Mouse (Mus musculus) embryonic facial prominence, embryonic 13.5 days (tissue): Measurements from ENCODE around the gene Ctbp1. TPM values are rescaled to one million over a fixed set of nuclear protein-coding genes. Genes with fewer than 3 reads are reported as not detected.

Experiments used
- ATAC-seq: fragments of 200-750 bp; cut with Nextera tagmentation; 2 replicates; pipeline ENCODE4 v1.8.0; 2017; ENCODE audit warnings: low read depth; ENCODE audit not compliant: insufficient number of reproducible peaks, insufficient read depth, low FRiP score, low TSS enrichment
- H3K27ac ChIP-seq: fragments of 300-500 bp; sonication (generic); 2 replicates; pipeline ENCODE4 v1.5.1; 2015; ENCODE audit warnings: moderate library complexity, mild to moderate bottlenecking, inconsistent platforms
- H3K27me3 ChIP-seq: fragments of 300-500 bp; sonication (generic); 2 replicates; pipeline ENCODE4 v1.6.1; 2015; ENCODE audit warnings: mild to moderate bottlenecking, inconsistent platforms
- H3K36me3 ChIP-seq: fragments of 300-500 bp; sonication (generic); 2 replicates; pipeline ENCODE4 v1.6.1; 2015; ENCODE audit warnings: mild to moderate bottlenecking, inconsistent platforms
- H3K4me1 ChIP-seq: fragments of 300-500 bp; sonication (generic); 2 replicates; pipeline ENCODE4 v1.6.1; 2015; ENCODE audit warnings: inconsistent platforms
- H3K4me2 ChIP-seq: fragments of 300-500 bp; sonication (generic); 2 replicates; pipeline ENCODE4 v1.6.1; 2015; ENCODE audit warnings: moderate library complexity, mild to moderate bottlenecking, inconsistent platforms
- H3K4me3 ChIP-seq: fragments of 300-500 bp; sonication (generic); 2 replicates; pipeline ENCODE4 v1.5.1; 2015; ENCODE audit warnings: mild to moderate bottlenecking, inconsistent platforms
- H3K9ac ChIP-seq: fragments of 300-500 bp; sonication (generic); 2 replicates; pipeline ENCODE4 v1.6.1; 2015; ENCODE audit warnings: mild to moderate bottlenecking, inconsistent platforms
- H3K9me3 ChIP-seq: fragments of 300-500 bp; sonication (generic); 2 replicates; pipeline ENCODE4 v1.6.1; 2016; ENCODE audit warnings: inconsistent platforms
- WGBS: fragments of 180-500 bp; shearing (Covaris S2); methylation state at CpG from one replicate; pipeline ENCODE4 v1.1.7; 2015; ENCODE audit warnings: mixed read lengths; 5-methylcytosine and 5-hydroxymethylcytosine counted together
- polyA plus RNA-seq: library from polyadenylated mRNA; unstranded; fragments of >200 nt; fragmentation: Nextera tagmentation; extraction: Ambion mirVana; gene quantifications from 2 replicates; pipeline ENCODE4 v1.2.1, GENCODE M21; 2015

Gene Ctbp1
- polyA plus RNA-seq, 1 experiment from 2014 or later: 326 TPM

DNA sequence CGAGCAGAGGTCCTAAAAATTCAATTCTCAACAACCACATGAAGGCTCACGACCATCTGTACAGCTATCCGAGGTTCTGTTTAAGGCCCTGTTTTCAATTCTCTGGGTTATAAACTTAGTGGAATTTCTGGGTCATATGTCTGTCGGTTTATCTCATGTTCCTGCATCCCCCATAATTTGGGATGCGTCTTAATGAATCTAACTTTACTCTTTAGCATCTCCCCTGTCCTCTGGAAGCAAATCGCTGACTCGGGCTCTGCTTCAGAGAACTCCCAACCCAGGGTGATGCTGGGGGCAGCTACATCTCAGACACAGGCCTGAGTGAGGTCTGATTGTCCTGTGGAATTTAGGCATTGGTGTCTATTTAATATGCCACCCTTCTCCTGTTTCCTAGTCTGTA, 70.5 kb downstream of the Ctbp1 start:
- Histone ChIP-seq H3K4me3 (no peak overlapping the region), H3K4me2 (peak overlapping the region; percentile 54), H3K9ac (no peak overlapping the region), H3K36me3 (no peaks in the 10 kb centered on the region), H3K9me3 (no peaks in the 10 kb centered on the region), H3K4me1 (no peaks in the 10 kb centered on the region), H3K27ac (no peak overlapping the region), H3K27me3 (0 out of 2 replicates have a peak, but pooled peaks cover 7% of the 10 kb centered on the region)
- no peak for ATAC-seq
- 62% methylated on average over 7 of the region's 7 CpGs for WGBS

DNA sequence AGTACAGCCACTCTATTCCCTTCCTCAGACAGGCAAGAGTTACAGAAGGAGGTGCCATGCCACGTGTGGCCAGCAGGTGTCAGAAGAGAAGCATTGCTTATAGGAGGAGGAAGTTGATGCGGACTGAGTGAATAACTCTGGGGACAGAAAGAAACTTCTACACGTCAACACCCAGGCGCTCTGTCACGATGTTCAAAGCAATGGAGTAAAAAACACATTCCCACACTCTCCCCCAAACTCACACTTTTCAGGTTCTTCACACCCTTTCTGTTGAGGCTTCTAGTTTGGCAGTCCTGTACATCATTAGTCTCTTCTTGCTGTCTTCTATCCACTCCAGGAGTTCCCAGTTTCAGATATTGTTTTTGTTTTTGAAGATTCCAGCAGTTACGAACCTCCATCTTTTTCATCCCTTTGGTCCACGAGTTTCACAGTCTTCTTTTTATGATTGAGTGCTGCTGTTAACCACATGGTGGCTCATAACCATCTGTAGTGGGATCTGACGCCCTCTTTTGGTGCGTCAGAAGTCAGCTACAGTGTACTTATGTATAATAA, 71.0 kb downstream of the Ctbp1 start:
- H3K9me3 ChIP-seq: no peaks in the 10 kb centered on the region
- WGBS: 11% methylated on average over 9 of the region's 9 CpGs
- peak overlapping the region; percentile 24 for H3K4me3 ChIP-seq

DNA sequence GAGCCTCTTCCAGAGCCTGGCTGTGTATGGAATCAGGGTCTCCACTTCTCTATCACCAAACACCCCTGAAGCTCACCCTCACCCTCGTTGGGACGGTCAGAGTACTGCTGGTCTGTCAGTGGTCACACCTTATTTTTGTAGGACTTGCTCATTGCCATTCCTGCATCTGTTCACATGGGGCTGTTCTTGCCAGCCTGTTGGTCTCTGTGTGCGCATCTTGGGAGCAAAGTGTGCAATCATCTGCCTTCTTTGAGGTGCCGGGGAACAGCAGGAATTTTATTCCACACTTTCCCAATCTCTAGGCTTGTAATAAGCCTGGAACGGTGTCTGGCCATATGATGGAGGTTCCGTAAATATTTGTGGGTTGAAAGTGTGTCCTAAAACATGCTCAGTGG, 71.6 kb downstream of the Ctbp1 start:
- ATAC-seq: no peak
- H3K27me3 ChIP-seq: 0 out of 2 replicates have a peak, but pooled peaks cover 7% of the 10 kb centered on the region
- no peak overlapping the region for H3K9ac ChIP-seq
- no peak overlapping the region for H3K4me3 ChIP-seq
- no peaks in the 10 kb centered on the region for H3K9me3 ChIP-seq
- WGBS: 80% methylated on average over 6 of the region's 6 CpGs
- H3K36me3 ChIP-seq: no peaks in the 10 kb centered on the region
- no peak overlapping the region for H3K27ac ChIP-seq
- H3K4me1 ChIP-seq: no peaks in the 10 kb centered on the region
- no peak overlapping the region for H3K4me2 ChIP-seq

More for the DNA sequence above, 71.0 kb downstream of the Ctbp1 start:
- Histone ChIP-seq H3K4me1 (no peaks in the 10 kb centered on the region), H3K36me3 (no peaks in the 10 kb centered on the region), H3K9ac (peak overlapping the region; percentile 37; the same call in 1 of the 2 replicates), H3K4me2 (peak overlapping the region; percentile 54), H3K27ac (no peak overlapping the region), H3K27me3 (0 out of 2 replicates have a peak, but pooled peaks cover 7% of the 10 kb centered on the region)
- 0 out of 2 replicates have a peak, but pooled peaks have one; percentile 69 for ATAC-seq

DNA sequence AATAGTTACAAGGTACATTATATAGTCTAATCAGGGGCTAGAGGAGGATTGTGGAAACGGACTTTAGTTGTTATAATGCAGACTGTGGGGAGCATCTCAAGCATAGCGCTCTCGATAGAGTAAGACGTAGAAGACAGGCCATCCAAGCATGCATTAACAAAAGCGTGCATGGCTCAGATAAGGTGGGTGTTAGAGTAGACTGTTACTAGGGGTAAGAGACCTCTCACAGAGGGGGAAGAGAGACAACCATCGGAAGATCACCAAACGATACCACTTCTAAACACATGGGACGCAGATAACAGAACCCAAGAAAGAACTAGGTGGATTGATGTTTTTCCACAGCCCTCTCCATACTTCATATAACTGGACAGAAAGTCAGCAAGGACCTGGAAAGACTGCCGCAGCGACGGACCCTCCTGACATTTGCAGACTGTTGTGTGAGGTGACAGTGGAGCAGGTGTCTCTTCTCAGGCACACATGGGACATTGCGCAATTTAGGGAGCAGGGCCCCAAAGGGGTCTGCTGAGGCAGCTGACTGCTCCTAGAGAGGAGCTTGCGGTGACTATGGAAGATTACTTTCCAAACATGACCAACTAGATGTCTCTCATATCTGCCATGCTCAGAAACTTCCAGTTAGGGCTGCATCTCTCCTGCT, 72.2 kb downstream of the Ctbp1 start:
- no peak overlapping the region for H3K9ac ChIP-seq
- 85% methylated on average over 13 of the region's 13 CpGs for WGBS
- ATAC-seq: no peak
- no peak overlapping the region for H3K4me3 ChIP-seq
- 0 out of 2 replicates have a peak, but pooled peaks cover 7% of the 10 kb centered on the region for H3K27me3 ChIP-seq
- H3K27ac ChIP-seq: no peak overlapping the region
- H3K36me3 ChIP-seq: no peaks in the 10 kb centered on the region
- no peaks in the 10 kb centered on the region for H3K9me3 ChIP-seq
- H3K4me1 ChIP-seq: no peaks in the 10 kb centered on the region
- H3K4me2 ChIP-seq: no peak overlapping the region

DNA sequence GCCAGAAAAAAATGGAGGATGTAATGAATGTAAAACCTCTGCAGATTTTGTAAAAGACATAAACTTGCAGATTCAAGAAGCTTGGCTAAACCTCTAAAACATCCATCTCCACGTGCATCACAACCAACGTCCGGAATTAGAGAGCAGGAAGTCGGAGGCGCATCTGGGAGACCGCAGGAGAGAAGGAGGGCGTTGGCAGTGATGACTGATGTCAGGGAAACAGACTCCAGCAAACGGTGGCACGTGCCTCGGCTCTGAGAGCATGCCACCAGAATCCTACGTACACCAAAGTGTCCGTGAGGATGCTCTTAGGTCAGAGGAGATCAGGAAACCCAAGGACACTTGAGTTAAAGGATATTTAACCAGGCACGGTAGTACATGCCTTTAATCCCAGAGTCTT, 73.1 kb downstream of the Ctbp1 start:
- H3K27me3 ChIP-seq: 0 out of 2 replicates have a peak, but pooled peaks cover 7% of the 10 kb centered on the region
- H3K36me3 ChIP-seq: no peaks in the 10 kb centered on the region
- no peak overlapping the region for H3K9ac ChIP-seq
- no peaks in the 10 kb centered on the region for H3K4me1 ChIP-seq
- H3K9me3 ChIP-seq: no peaks in the 10 kb centered on the region
- H3K4me3 ChIP-seq: no peak overlapping the region
- no peak for ATAC-seq
- 64% methylated on average over 13 of the region's 13 CpGs for WGBS
- H3K27ac ChIP-seq: no peak overlapping the region
- H3K4me2 ChIP-seq: no peak overlapping the region

DNA sequence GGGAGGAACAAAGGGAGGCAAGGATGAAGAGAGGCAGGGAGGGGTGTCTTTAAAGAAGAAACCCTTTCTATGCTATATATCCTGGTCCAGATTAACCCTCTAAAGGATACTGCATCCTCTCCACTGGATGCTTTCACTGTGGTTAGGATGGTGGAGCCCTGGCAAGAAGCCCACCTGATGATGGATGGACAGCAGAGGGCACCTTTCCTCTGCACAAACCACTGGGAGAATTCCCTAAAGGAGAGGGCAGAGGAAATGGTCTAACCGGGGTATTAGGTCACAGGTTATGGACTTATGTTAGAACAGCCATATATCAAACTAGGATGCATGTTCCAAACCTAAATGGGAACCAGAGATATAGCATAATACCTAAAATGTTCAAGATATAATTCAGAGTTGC, 74.7 kb downstream of the Ctbp1 start:
- Histone ChIP-seq H3K4me3 (no peak overlapping the region), H3K9me3 (no peaks in the 10 kb centered on the region), H3K27ac (no peak overlapping the region), H3K4me2 (no peak overlapping the region), H3K36me3 (no peaks in the 10 kb centered on the region), H3K9ac (no peak overlapping the region), H3K27me3 (0 out of 2 replicates have a peak, but pooled peaks cover 7% of the 10 kb centered on the region), H3K4me1 (no peaks in the 10 kb centered on the region)
- no peak for ATAC-seq
- WGBS: 56% methylated on average over 1 of the region's 1 CpGs

Other genes with a start within 250 kb of the Ctbp1 start
- gene Slc5a1, start 170.8 kb downstream of the Ctbp1 start, polyA plus RNA-seq: 0.13 and 1.5 TPM in 2 replicates
- gene Spon2, start 56.5 kb downstream of the Ctbp1 start, polyA plus RNA-seq: 4.9 and 6.2 TPM in 2 replicates
- gene Maea, start 60.5 kb upstream of the Ctbp1 start, polyA plus RNA-seq: 121 and 131 TPM in 2 replicates
- 10.7 and 13.3 TPM in 2 replicates for gene Uvssa, start 103.6 kb upstream of the Ctbp1 start, polyA plus RNA-seq
- gene Nkx1-1, start 159.0 kb upstream of the Ctbp1 start, polyA plus RNA-seq: not detected in 2 replicates